Mouse (Mus musculus): Measurements from ENCODE around the gene Mcf2. TPM values are rescaled to one million over a fixed set of nuclear protein-coding genes. Genes with fewer than 3 reads are reported as not detected.

The Mcf2 gene
- polyA plus RNA-seq, 1 experiment from 2014 or later: 0.09 TPM

GRCm38 (mm10) chrX:60055185-60055584, 123.7 kb downstream of the Mcf2 start:
- H3K4me3 ChIP-seq (ENCODE audit: low read length): no peak overlapping the region
- H3K4me1 ChIP-seq (ENCODE audit: control insufficient read depth, insufficient read depth, low read length): no peaks in the 10 kb centered on the region
- H3K36me3 ChIP-seq (ENCODE audit: control insufficient read depth, insufficient read depth): no peaks in the 10 kb centered on the region
- no peak for ATAC-seq (replicated peaks; ENCODE audit: extremely low read depth, insufficient read depth, low FRiP score)
- no peak overlapping the region for H3K9ac ChIP-seq (ENCODE audit: low read length)
- no peaks in the 10 kb centered on the region for H3K9me3 ChIP-seq (replicated peaks; ENCODE audit: control insufficient read depth, low read length)
- no peak overlapping the region for H3K27ac ChIP-seq (ENCODE audit: low read length)
- WGBS: 66% methylated on average over 9 of the region's 9 CpGs
- H3K4me2 ChIP-seq (ENCODE audit: low read depth, low read length): no peak overlapping the region
- no peaks in the 10 kb centered on the region for H3K27me3 ChIP-seq (ENCODE audit: control insufficient read depth, insufficient read depth, low read length)

- no peaks in the 10 kb centered on the region for H3K4me1 ChIP-seq (ENCODE audit: control insufficient read depth, insufficient read depth, low read length)
- H3K9ac ChIP-seq (ENCODE audit: low read length): no peak overlapping the region
- WGBS: 75% methylated on average over 1 of the region's 1 CpGs
- H3K4me3 ChIP-seq (ENCODE audit: low read length): no peak overlapping the region
- no peak overlapping the region for H3K4me2 ChIP-seq (ENCODE audit: low read depth, low read length)
- no peaks in the 10 kb centered on the region for H3K36me3 ChIP-seq (ENCODE audit: control insufficient read depth, insufficient read depth)
- H3K9me3 ChIP-seq (replicated peaks; ENCODE audit: control insufficient read depth, low read length): no peaks in the 10 kb centered on the region
- H3K27ac ChIP-seq (ENCODE audit: low read length): no peak overlapping the region
- H3K27me3 ChIP-seq (ENCODE audit: control insufficient read depth, insufficient read depth, low read length): no peaks in the 10 kb centered on the region
- no peak for ATAC-seq (replicated peaks; ENCODE audit: extremely low read depth, insufficient read depth, low FRiP score)
Observed at GRCm38 (mm10) chrX:60054745-60055144, 124.1 kb downstream of the Mcf2 start.

- H3K9me3 ChIP-seq (replicated peaks; ENCODE audit: control insufficient read depth, low read length): no peaks in the 10 kb centered on the region
- H3K36me3 ChIP-seq (ENCODE audit: control insufficient read depth, insufficient read depth): no peaks in the 10 kb centered on the region
- H3K9ac ChIP-seq (ENCODE audit: low read length): no peak overlapping the region
- ATAC-seq (replicated peaks; ENCODE audit: extremely low read depth, insufficient read depth, low FRiP score): no peak
- 14% methylated on average over 3 of the region's 3 CpGs for WGBS
- no peak overlapping the region for H3K4me2 ChIP-seq (ENCODE audit: low read depth, low read length)
- H3K27me3 ChIP-seq (ENCODE audit: control insufficient read depth, insufficient read depth, low read length): no peaks in the 10 kb centered on the region
- no peak overlapping the region for H3K27ac ChIP-seq (ENCODE audit: low read length)
- H3K4me1 ChIP-seq (ENCODE audit: control insufficient read depth, insufficient read depth, low read length): no peaks in the 10 kb centered on the region
- no peak overlapping the region for H3K4me3 ChIP-seq (ENCODE audit: low read length)
Observed at GRCm38 (mm10) chrX:60026654-60027053, 152.2 kb downstream of the Mcf2 start.

GRCm38 (mm10) chrX:60021595-60021994, 157.3 kb downstream of the Mcf2 start:
- Histone ChIP-seq H3K36me3 (ENCODE audit: control insufficient read depth, insufficient read depth) (no peaks in the 10 kb centered on the region), H3K4me2 (ENCODE audit: low read depth, low read length) (no peak overlapping the region), H3K9ac (ENCODE audit: low read length) (no peak overlapping the region), H3K27me3 (ENCODE audit: control insufficient read depth, insufficient read depth, low read length) (no peaks in the 10 kb centered on the region), H3K9me3 (replicated peaks; ENCODE audit: control insufficient read depth, low read length) (no peaks in the 10 kb centered on the region), H3K27ac (ENCODE audit: low read length) (no peak overlapping the region), H3K4me1 (ENCODE audit: control insufficient read depth, insufficient read depth, low read length) (no peaks in the 10 kb centered on the region), H3K4me3 (ENCODE audit: low read length) (no peak overlapping the region)
- 67% methylated on average over 2 of the region's 2 CpGs for WGBS
- no peak for ATAC-seq (replicated peaks; ENCODE audit: extremely low read depth, insufficient read depth, low FRiP score)

- Histone ChIP-seq H3K9ac (ENCODE audit: low read length) (no peak overlapping the region), H3K36me3 (ENCODE audit: control insufficient read depth, insufficient read depth) (no peaks in the 10 kb centered on the region), H3K9me3 (replicated peaks; ENCODE audit: control insufficient read depth, low read length) (no peaks in the 10 kb centered on the region), H3K4me1 (ENCODE audit: control insufficient read depth, insufficient read depth, low read length) (no peaks in the 10 kb centered on the region), H3K4me2 (ENCODE audit: low read depth, low read length) (no peak overlapping the region), H3K27ac (ENCODE audit: low read length) (no peak overlapping the region), H3K4me3 (ENCODE audit: low read length) (no peak overlapping the region), H3K27me3 (ENCODE audit: control insufficient read depth, insufficient read depth, low read length) (no peaks in the 10 kb centered on the region)
- WGBS: 82% methylated on average over 4 of the region's 4 CpGs
- no peak for ATAC-seq (replicated peaks; ENCODE audit: extremely low read depth, insufficient read depth, low FRiP score)
Observed at GRCm38 (mm10) chrX:60021007-60021406, 157.9 kb downstream of the Mcf2 start.

GRCm38 (mm10) chrX:60014588-60014987, 164.3 kb downstream of the Mcf2 start:
- H3K9ac ChIP-seq (ENCODE audit: low read length): no peak overlapping the region
- no peaks in the 10 kb centered on the region for H3K27me3 ChIP-seq (ENCODE audit: control insufficient read depth, insufficient read depth, low read length)
- H3K4me3 ChIP-seq (ENCODE audit: low read length): no peak overlapping the region
- H3K4me1 ChIP-seq (ENCODE audit: control insufficient read depth, insufficient read depth, low read length): no peaks in the 10 kb centered on the region
- H3K9me3 ChIP-seq (replicated peaks; ENCODE audit: control insufficient read depth, low read length): no peaks in the 10 kb centered on the region
- WGBS: 72% methylated on average over 1 of the region's 1 CpGs
- no peaks in the 10 kb centered on the region for H3K36me3 ChIP-seq (ENCODE audit: control insufficient read depth, insufficient read depth)
- ATAC-seq (replicated peaks; ENCODE audit: extremely low read depth, insufficient read depth, low FRiP score): no peak
- no peak overlapping the region for H3K27ac ChIP-seq (ENCODE audit: low read length)
- no peak overlapping the region for H3K4me2 ChIP-seq (ENCODE audit: low read depth, low read length)

- Histone ChIP-seq H3K9me3 (replicated peaks; ENCODE audit: control insufficient read depth, low read length) (no peaks in the 10 kb centered on the region), H3K4me1 (ENCODE audit: control insufficient read depth, insufficient read depth, low read length) (no peaks in the 10 kb centered on the region), H3K27ac (ENCODE audit: low read length) (no peak overlapping the region), H3K36me3 (ENCODE audit: control insufficient read depth, insufficient read depth) (no peaks in the 10 kb centered on the region), H3K9ac (ENCODE audit: low read length) (no peak overlapping the region), H3K27me3 (ENCODE audit: control insufficient read depth, insufficient read depth, low read length) (no peaks in the 10 kb centered on the region), H3K4me2 (ENCODE audit: low read depth, low read length) (no peak overlapping the region), H3K4me3 (ENCODE audit: low read length) (no peak overlapping the region)
- ATAC-seq (replicated peaks; ENCODE audit: extremely low read depth, insufficient read depth, low FRiP score): no peak
Observed at GRCm38 (mm10) chrX:60013084-60013676, 165.7 kb downstream of the Mcf2 start.

Other genes with a start within 250 kb of the Mcf2 start
- not detected in 2 replicates for gene F9, start 179.6 kb downstream of the Mcf2 start, polyA plus RNA-seq (2015; fragmentation: Nextera tagmentation; extraction: Ambion mirVana)